Mouse (Mus musculus) neural tube, embryonic 13.5 days (tissue): Measurements from ENCODE around the gene C1qbp. TPM values are rescaled to one million over a fixed set of nuclear protein-coding genes. Genes with fewer than 3 reads are reported as not detected.
A peak's percentile ranks its signal among the peaks of the same experiment; 100 is the strongest.

ENCODE experiments used
- ATAC-seq: fragments of 200-750 bp; cut with Nextera tagmentation; 2 replicates; pipeline ENCODE4 v1.8.0; 2017; ENCODE audit warnings: low read depth, mild to moderate bottlenecking, moderate TSS enrichment, moderate library complexity
- H3K27ac ChIP-seq: fragments of 300-500 bp; sonication (generic); replicated peaks from 2 replicates; pipeline ENCODE4 v1.5.1; 2015; ENCODE audit warnings: moderate library complexity, mild to moderate bottlenecking, inconsistent platforms
- H3K27me3 ChIP-seq: fragments of 300-500 bp; sonication (generic); 2 replicates; pipeline ENCODE4 v1.6.1; 2015; ENCODE audit warnings: mild to moderate bottlenecking, inconsistent platforms
- H3K36me3 ChIP-seq: fragments of 300-500 bp; sonication (generic); 2 replicates; pipeline ENCODE4 v1.6.1; 2015; ENCODE audit warnings: mild to moderate bottlenecking, inconsistent platforms
- H3K4me1 ChIP-seq: fragments of 300-500 bp; sonication (generic); replicated peaks from 2 replicates; pipeline ENCODE4 v1.6.1; 2015; ENCODE audit warnings: inconsistent platforms
- H3K4me2 ChIP-seq: fragments of 300-500 bp; sonication (generic); 2 replicates; pipeline ENCODE4 v1.6.1; 2015; ENCODE audit warnings: inconsistent platforms, mild to moderate bottlenecking, moderate library complexity
- H3K4me3 ChIP-seq: fragments of 300-500 bp; sonication (generic); 2 replicates; pipeline ENCODE4 v1.5.1; 2015; ENCODE audit warnings: mild to moderate bottlenecking, inconsistent platforms
- H3K9ac ChIP-seq: fragments of 300-500 bp; sonication (generic); 2 replicates; pipeline ENCODE4 v1.6.1; 2015; ENCODE audit warnings: moderate library complexity, mild to moderate bottlenecking, inconsistent platforms
- H3K9me3 ChIP-seq: fragments of 300-500 bp; sonication (generic); 2 replicates; pipeline ENCODE4 v1.6.1; 2016; ENCODE audit warnings: inconsistent platforms
- WGBS: fragments of 180-500 bp; shearing (Covaris S2); methylation state at CpG from one replicate; pipeline ENCODE4 v1.1.7; 2015; 5-methylcytosine and 5-hydroxymethylcytosine counted together
- polyA plus RNA-seq: library from polyadenylated mRNA; unstranded; fragments of >200 nt; fragmentation: Nextera tagmentation; extraction: Ambion mirVana; gene quantifications from 2 replicates; pipeline ENCODE4 v1.2.1, GENCODE M21; 2015

C1qbp gene
- polyA plus RNA-seq, 1 experiment from 2014 or later: 188 TPM

DNA sequence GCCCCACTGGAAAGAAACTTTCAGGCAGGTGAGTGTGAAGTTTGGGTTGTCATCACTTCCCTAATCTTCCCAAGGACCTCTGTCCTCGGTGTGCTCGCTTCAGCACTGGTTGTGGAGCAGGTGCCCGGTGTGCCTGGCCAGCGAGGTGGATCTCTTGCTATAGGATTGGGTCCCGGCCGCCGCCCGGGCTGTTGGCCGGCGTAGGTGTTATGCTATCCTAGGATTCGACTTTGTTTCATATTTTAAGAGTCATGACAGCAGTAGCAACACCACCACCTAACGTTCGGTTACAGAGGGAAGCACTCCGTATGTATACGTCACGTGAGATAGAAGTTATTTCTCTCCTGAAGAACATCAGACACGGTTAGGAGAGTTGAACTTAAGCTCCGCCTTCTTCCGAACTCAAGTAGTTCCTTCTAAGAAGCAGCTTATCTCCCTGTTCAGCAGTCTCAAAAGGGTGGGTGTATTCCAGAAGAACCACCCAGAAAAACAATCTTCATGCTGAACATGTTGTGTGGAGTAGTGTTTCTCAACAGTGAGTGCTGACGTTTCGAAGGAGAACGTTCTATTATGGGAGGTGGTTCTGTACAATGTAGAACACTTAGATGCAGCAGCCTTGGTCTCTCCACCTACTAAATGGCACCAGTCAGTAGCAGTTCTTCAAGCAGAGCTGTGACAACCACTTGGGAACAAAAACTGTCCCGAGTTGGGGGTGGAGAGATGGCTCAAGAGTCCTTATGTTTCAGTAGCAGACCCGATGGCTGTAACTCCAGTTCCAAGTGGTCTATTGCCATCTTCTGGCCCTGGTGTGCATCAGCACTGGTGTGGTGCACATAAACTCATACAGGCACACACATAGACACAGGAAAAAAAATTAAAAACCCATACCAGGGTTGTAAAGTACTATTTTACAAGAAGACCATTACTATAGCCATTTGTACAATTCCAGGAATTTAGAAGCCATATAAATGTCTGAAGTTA is 12.0 kb downstream of the C1qbp start:
- no peak; the same call in 1 of the 2 replicates for ATAC-seq
- H3K27me3 ChIP-seq: no peaks in the 10 kb centered on the region
- H3K27ac ChIP-seq: peak overlapping the region; percentile 90
- H3K9ac ChIP-seq: peak overlapping the region; percentile 78
- no peaks in the 10 kb centered on the region for H3K9me3 ChIP-seq
- peak overlapping the region; percentile 75 for H3K4me2 ChIP-seq
- WGBS: 18% methylated on average over 24 of the region's 24 CpGs
- H3K4me3 ChIP-seq: peak overlapping the region; percentile 94
- H3K36me3 ChIP-seq: peaks cover 38% of the 10 kb centered on the region
- H3K4me1 ChIP-seq: peaks cover 26% of the 10 kb centered on the region

DNA sequence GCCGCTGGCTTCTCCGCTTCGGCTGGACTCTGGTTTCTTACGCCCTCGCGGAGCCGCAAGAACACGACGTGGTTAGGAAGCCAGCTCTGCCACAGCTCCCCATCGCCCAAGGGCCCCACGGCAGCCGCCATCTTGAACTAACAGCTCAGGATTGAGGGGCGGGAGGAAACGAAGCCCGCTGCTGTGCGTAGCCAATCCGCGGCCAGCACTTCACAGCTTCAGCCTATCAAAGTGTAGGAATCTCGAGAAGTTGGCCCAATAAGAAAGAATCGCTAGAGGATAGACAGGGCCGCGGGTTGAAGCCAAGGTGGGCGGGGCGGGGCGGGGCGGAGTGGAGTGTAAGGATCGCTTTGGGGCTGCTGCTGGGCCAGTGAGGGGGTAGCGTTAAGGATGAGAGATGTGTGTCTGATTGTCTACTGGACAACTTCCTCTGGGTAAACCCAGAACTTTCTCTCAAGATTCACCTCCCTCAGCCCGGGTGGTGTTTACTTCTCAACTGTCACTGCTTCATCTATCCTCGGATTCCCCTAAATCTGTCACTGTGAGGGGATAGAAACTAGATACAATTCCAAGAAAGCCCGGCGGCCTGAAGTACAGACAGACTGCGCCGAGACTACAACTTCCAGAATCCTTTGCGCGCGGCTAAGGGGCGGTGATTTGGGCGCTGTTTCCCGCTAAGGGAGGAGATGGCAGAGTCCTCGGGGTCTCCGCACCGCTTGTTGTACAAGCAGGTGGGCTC is 12.8 kb downstream of the C1qbp start, which contains the start of the genes Nup88 and Rpain:
Gene Nup88, minus strand, starts transcription at position 153 of the 739 bp plus-strand sequence.
Gene Rpain, plus strand, starts transcription at position 393 of the 739 bp plus-strand sequence.
- WGBS: under 1% methylated on average over 43 of the region's 43 CpGs
- H3K36me3 ChIP-seq: peaks cover 38% of the 10 kb centered on the region
- peak; percentile 99 for ATAC-seq

GRCm38 (mm10) chr11:70969271-70969794 is 13.5 kb downstream of the C1qbp start:
- Histone ChIP-seq H3K27me3 (no peaks in the 10 kb centered on the region), H3K27ac (peak overlapping the region; percentile 92), H3K4me3 (peak overlapping the region; percentile 94), H3K4me2 (peak overlapping the region; percentile 87), H3K9ac (peak overlapping the region; percentile 95), H3K4me1 (peaks cover 26% of the 10 kb centered on the region), H3K9me3 (no peaks in the 10 kb centered on the region), H3K36me3 (peaks cover 38% of the 10 kb centered on the region)
- under 1% methylated on average over 25 of the region's 25 CpGs for WGBS
- peak; percentile 30 for ATAC-seq

More for the DNA sequence above, 12.8 kb downstream of the C1qbp start, which contains the start of the genes Nup88 and Rpain:
- peak within 1 kb of the TSS; percentile 92 for H3K27ac ChIP-seq
- peak within 1 kb of the TSS; percentile 87 for H3K4me2 ChIP-seq
- no peaks in the 10 kb centered on the region for H3K9me3 ChIP-seq
- peak within 1 kb of the TSS; percentile 94 for H3K4me3 ChIP-seq
- no peaks in the 10 kb centered on the region for H3K27me3 ChIP-seq
- peak within 1 kb of the TSS; percentile 95 for H3K9ac ChIP-seq
- peaks cover 26% of the 10 kb centered on the region for H3K4me1 ChIP-seq

GRCm38 (mm10) chr11:70964222-70964907 is 18.5 kb downstream of the C1qbp start:
- Histone ChIP-seq H3K27ac (no peak overlapping the region), H3K27me3 (no peaks in the 10 kb centered on the region), H3K36me3 (peaks cover 72% of the 10 kb centered on the region), H3K4me1 (peaks cover 19% of the 10 kb centered on the region), H3K4me3 (no peak overlapping the region), H3K9ac (no peak overlapping the region), H3K9me3 (no peaks in the 10 kb centered on the region), H3K4me2 (no peak overlapping the region)
- 74% methylated on average over 4 of the region's 4 CpGs for WGBS
- no peak for ATAC-seq

DNA sequence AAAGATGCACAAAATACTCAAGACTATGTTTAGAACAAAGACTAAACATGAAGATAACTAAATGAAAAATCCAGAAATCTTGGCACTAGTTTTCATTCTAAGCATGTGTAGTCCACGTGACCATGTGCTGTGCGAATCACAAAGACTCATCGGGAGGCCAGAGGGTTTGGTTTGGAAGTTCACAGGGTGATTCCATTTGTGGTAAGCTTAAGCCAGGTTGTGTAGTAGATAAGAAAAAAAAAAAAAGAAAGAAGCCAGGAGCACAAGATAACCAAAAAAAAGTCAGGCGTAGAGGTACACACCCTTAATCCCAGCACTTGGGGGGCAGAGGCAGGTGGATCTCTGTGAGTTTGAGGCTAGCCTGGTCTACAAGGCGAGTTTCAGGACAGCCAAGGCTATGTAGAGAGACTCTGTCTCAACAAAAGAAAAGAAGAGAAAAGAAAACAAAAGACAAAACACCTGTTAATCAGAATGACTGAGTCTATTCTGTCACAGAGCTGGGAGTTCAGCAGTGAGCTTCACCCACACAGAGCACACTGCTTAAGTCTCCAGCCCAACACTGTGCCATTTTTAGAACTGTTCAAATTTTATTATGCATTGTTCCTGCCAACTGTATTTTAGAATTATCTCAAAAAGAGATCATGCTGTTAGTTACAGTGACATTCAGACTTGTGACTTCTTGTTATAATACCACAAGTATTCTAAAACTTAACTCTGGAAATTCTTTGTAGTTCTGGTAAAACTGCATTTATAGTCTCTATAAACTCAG is 21.9 kb downstream of the C1qbp start:
- Histone ChIP-seq H3K9me3 (no peaks in the 10 kb centered on the region), H3K27ac (no peak overlapping the region), H3K4me2 (no peak overlapping the region), H3K4me3 (no peak overlapping the region), H3K4me1 (no peaks in the 10 kb centered on the region), H3K9ac (no peak overlapping the region), H3K36me3 (peaks cover 96% of the 10 kb centered on the region), H3K27me3 (no peaks in the 10 kb centered on the region)
- WGBS: 93% methylated on average over 5 of the region's 5 CpGs
- no peak for ATAC-seq

GRCm38 (mm10) chr11:70954711-70955110 is 28.1 kb downstream of the C1qbp start:
- no peak overlapping the region for H3K27ac ChIP-seq
- no peaks in the 10 kb centered on the region for H3K9me3 ChIP-seq
- H3K27me3 ChIP-seq: no peaks in the 10 kb centered on the region
- H3K36me3 ChIP-seq: peaks cover 96% of the 10 kb centered on the region
- H3K4me2 ChIP-seq: no peak overlapping the region
- no peak for ATAC-seq
- H3K4me1 ChIP-seq: no peaks in the 10 kb centered on the region
- WGBS: 94% methylated on average over 4 of the region's 4 CpGs
- no peak overlapping the region for H3K9ac ChIP-seq
- no peak overlapping the region for H3K4me3 ChIP-seq

- H3K36me3 ChIP-seq: peaks cover 93% of the 10 kb centered on the region
- H3K4me2 ChIP-seq: no peak overlapping the region
- H3K27me3 ChIP-seq: no peaks in the 10 kb centered on the region
- H3K27ac ChIP-seq: no peak overlapping the region
- WGBS: 91% methylated on average over 4 of the region's 4 CpGs
- no peak overlapping the region for H3K9ac ChIP-seq
- no peaks in the 10 kb centered on the region for H3K9me3 ChIP-seq
- H3K4me1 ChIP-seq: no peaks in the 10 kb centered on the region
- no peak for ATAC-seq
- H3K4me3 ChIP-seq: no peak overlapping the region
Measured at GRCm38 (mm10) chr11:70944935-70945817, 37.6 kb downstream of the C1qbp start.

GRCm38 (mm10) chr11:70943651-70944050 is 39.2 kb downstream of the C1qbp start:
- WGBS: 91% methylated on average over 7 of the region's 7 CpGs
- H3K27ac ChIP-seq: no peak overlapping the region
- ATAC-seq: no peak
- H3K4me3 ChIP-seq: no peak overlapping the region
- no peaks in the 10 kb centered on the region for H3K9me3 ChIP-seq
- H3K4me1 ChIP-seq: no peaks in the 10 kb centered on the region
- no peak overlapping the region for H3K9ac ChIP-seq
- no peaks in the 10 kb centered on the region for H3K27me3 ChIP-seq
- no peak overlapping the region for H3K4me2 ChIP-seq
- H3K36me3 ChIP-seq: peaks cover 93% of the 10 kb centered on the region

DNA sequence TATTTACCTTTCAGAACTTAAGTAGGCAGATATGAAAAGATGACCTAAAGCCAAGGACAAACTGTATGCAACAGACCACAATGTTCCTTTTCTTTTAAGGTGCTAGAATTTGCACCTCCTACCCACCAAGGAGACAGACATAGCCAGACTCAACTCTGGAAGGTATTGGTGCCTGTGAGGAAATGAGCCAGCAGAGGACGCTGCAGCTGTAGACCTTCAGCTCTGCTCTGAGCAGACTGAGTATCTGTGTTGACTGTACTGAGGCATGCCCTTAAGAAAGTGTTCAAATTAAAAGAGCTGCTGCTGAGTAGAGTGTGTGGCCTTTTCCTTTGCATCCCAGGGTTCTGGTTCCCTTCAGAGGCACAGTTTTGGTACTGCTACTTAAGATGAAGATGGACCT is 40.2 kb downstream of the C1qbp start:
- no peak overlapping the region for H3K9ac ChIP-seq
- 93% methylated on average over 1 of the region's 1 CpGs for WGBS
- H3K4me2 ChIP-seq: no peak overlapping the region
- no peaks in the 10 kb centered on the region for H3K27me3 ChIP-seq
- H3K4me3 ChIP-seq: no peak overlapping the region
- H3K36me3 ChIP-seq: peaks cover 93% of the 10 kb centered on the region
- H3K27ac ChIP-seq: no peak overlapping the region
- H3K4me1 ChIP-seq: no peaks in the 10 kb centered on the region
- H3K9me3 ChIP-seq: no peaks in the 10 kb centered on the region
- no peak for ATAC-seq

- WGBS: 91% methylated on average over 7 of the region's 7 CpGs
- no peak for ATAC-seq
- Histone ChIP-seq H3K4me1 (no peaks in the 10 kb centered on the region), H3K27me3 (no peaks in the 10 kb centered on the region), H3K36me3 (peaks cover 78% of the 10 kb centered on the region), H3K27ac (no peak overlapping the region), H3K9me3 (no peaks in the 10 kb centered on the region), H3K4me3 (no peak overlapping the region), H3K9ac (no peak overlapping the region), H3K4me2 (no peak overlapping the region)
Measured at GRCm38 (mm10) chr11:70935316-70935715, 47.5 kb downstream of the C1qbp start.
